16 mouse cellular contexts compared by ENCODE assay signal in genomic region chr1:115686494-115686893, GRCm38 (mm10). TPM values are rescaled to one million over a fixed set of nuclear protein-coding genes. Genes with fewer than 3 reads are reported as not detected.
DNase-seq lines count a peak whose midpoint lies in the region; ATAC-seq and TF ChIP-seq lines count a peak whose summit lies in the region.
"Had no signal": no experiment of that assay in that cellular context is flagged by ENCODE, and none has a peak within 500 bp of the region (broad histone marks: within the 10 kb centered on the region; RNA-seq: fewer than 3 reads in every experiment).

No protein-coding gene starts in this region.

- TF ChIP-seq CTCF in hindbrain, postnatal 0 days (IDR thresholded peaks at IDR 0.05; ENCODE audit: low read depth) = peak; percentile 57

- H3K4me1 ChIP-seq in hindbrain, embryonic 11.5 days (replicated peaks; ENCODE audit: control insufficient read depth, insufficient read depth, low read length) = no peaks in the 10 kb centered on the region
- H3K4me1 ChIP-seq in hindbrain, embryonic 10.5 days (replicated peaks) = no peaks in the 10 kb centered on the region
- H3K4me1 ChIP-seq in neural tube, embryonic 12.5 days = no peaks in the 10 kb centered on the region
- H3K4me1 ChIP-seq in hindbrain, postnatal 0 days (ENCODE audit: insufficient read depth, low read length) = no peaks in the 10 kb centered on the region
- H3K4me1 ChIP-seq: heart, embryonic 15.5 days; stomach, embryonic 15.5 days had no signal

- H3K27ac ChIP-seq in hindbrain, embryonic 11.5 days (ENCODE audit: low read depth, low read length) = no peak overlapping the region
- no peak overlapping the region for H3K27ac ChIP-seq in hindbrain, embryonic 10.5 days
- H3K27ac ChIP-seq in neural tube, embryonic 12.5 days = no peak overlapping the region
- no peak overlapping the region for H3K27ac ChIP-seq in hindbrain, postnatal 0 days
- H3K27ac ChIP-seq: heart, embryonic 15.5 days; stomach, embryonic 15.5 days had no signal

- no peak; the same call in 1 of the 2 replicates for ATAC-seq in hindbrain, embryonic 11.5 days (ENCODE audit: low FRiP score)
- ATAC-seq in neural tube, embryonic 12.5 days (ENCODE audit: low FRiP score, low read depth) = no peak
- ATAC-seq in hindbrain, postnatal 0 days = no peak

- WGBS in hindbrain, embryonic 11.5 days = 32% methylated on average over 2 of the region's 2 CpGs
- 39% methylated on average over 2 of the region's 2 CpGs for WGBS in hindbrain, embryonic 10.5 days
- 46% methylated on average over 2 of the region's 2 CpGs for WGBS in neural tube, embryonic 12.5 days
- WGBS in hindbrain, postnatal 0 days = 17% methylated on average over 2 of the region's 2 CpGs

- H3K27me3 ChIP-seq in hindbrain, embryonic 11.5 days (ENCODE audit: control insufficient read depth, insufficient read depth, low read length) = no peaks in the 10 kb centered on the region
- no peaks in the 10 kb centered on the region for H3K27me3 ChIP-seq in hindbrain, embryonic 10.5 days (ENCODE audit: insufficient read depth, poor library complexity, severe bottlenecking)
- H3K27me3 ChIP-seq in neural tube, embryonic 12.5 days (replicated peaks) = no peaks in the 10 kb centered on the region
- no peaks in the 10 kb centered on the region for H3K27me3 ChIP-seq in hindbrain, postnatal 0 days (ENCODE audit: insufficient read depth, low read length)
- H3K27me3 ChIP-seq: heart, embryonic 15.5 days; stomach, embryonic 15.5 days had no signal

- H3K9ac ChIP-seq in hindbrain, embryonic 11.5 days (ENCODE audit: low read depth, low read length) = no peak overlapping the region
- no peak overlapping the region for H3K9ac ChIP-seq in neural tube, embryonic 12.5 days
- H3K9ac ChIP-seq in hindbrain, postnatal 0 days (replicated peaks; ENCODE audit: low read length) = no peak overlapping the region
- H3K9ac ChIP-seq: heart, embryonic 15.5 days; stomach, embryonic 15.5 days had no signal

- no peaks in the 10 kb centered on the region for H3K9me3 ChIP-seq in hindbrain, embryonic 11.5 days (ENCODE audit: control insufficient read depth, low read length)
- no peaks in the 10 kb centered on the region for H3K9me3 ChIP-seq in hindbrain, embryonic 10.5 days
- no peaks in the 10 kb centered on the region for H3K9me3 ChIP-seq in neural tube, embryonic 12.5 days
- H3K9me3 ChIP-seq in hindbrain, postnatal 0 days (ENCODE audit: low read length) = no peaks in the 10 kb centered on the region
- H3K9me3 ChIP-seq: heart, embryonic 15.5 days; stomach, embryonic 15.5 days had no signal

- DNase-seq in hindbrain, embryonic 11.5 days (ENCODE audit: low spot score) = peak; percentile 9
- DNase-seq in hindbrain, embryonic 10.5 days (ENCODE audit: low spot score) = no peak
- DNase-seq in neural tube, embryonic 10.5 days (ENCODE audit: extremely low spot score, low spot score) = no peak
- DNase-seq in hindbrain, postnatal 0 days (ENCODE audit: low spot score) = peak; percentile 63
- no peak for DNase-seq in urinary bladder, adult 2 months (ENCODE audit: low spot score)
- no peak for DNase-seq in lung, postnatal 36 days
- DNase-seq: cerebellum, adult 18-20 months; kidney, adult 18-20 months; layer of hippocampus, adult 9-11 months; lung, adult 2 months; right cerebral cortex, postnatal 4 days had no signal

- H3K4me3 ChIP-seq in hindbrain, embryonic 11.5 days (ENCODE audit: low read depth, low read length) = no peak overlapping the region
- no peak overlapping the region for H3K4me3 ChIP-seq in hindbrain, embryonic 10.5 days
- no peak overlapping the region for H3K4me3 ChIP-seq in neural tube, embryonic 12.5 days
- H3K4me3 ChIP-seq in hindbrain, postnatal 0 days (ENCODE audit: low read length) = peak overlapping the region; percentile 45
- H3K4me3 ChIP-seq: heart, embryonic 15.5 days; stomach, embryonic 15.5 days had no signal

- H3K4me2 ChIP-seq in hindbrain, embryonic 11.5 days (replicated peaks; ENCODE audit: low read depth, low read length) = no peak overlapping the region
- peak overlapping the region; percentile 16; the same call in 1 of the 2 replicates for H3K4me2 ChIP-seq in neural tube, embryonic 12.5 days (replicated peaks)
- H3K4me2 ChIP-seq in hindbrain, postnatal 0 days (ENCODE audit: low read depth, low read length) = peak overlapping the region; percentile 56
- H3K4me2 ChIP-seq: heart, embryonic 15.5 days; stomach, embryonic 15.5 days had no signal

- no peaks in the 10 kb centered on the region for H3K36me3 ChIP-seq in hindbrain, embryonic 11.5 days (ENCODE audit: control insufficient read depth, insufficient read depth, low read length)
- no peaks in the 10 kb centered on the region for H3K36me3 ChIP-seq in hindbrain, embryonic 10.5 days
- no peaks in the 10 kb centered on the region for H3K36me3 ChIP-seq in neural tube, embryonic 12.5 days
- no peaks in the 10 kb centered on the region for H3K36me3 ChIP-seq in hindbrain, postnatal 0 days (ENCODE audit: insufficient read depth, low read length)
- H3K36me3 ChIP-seq: heart, embryonic 15.5 days; stomach, embryonic 15.5 days had no signal

RNA-seq across cellular contexts. Expression of gene Cntnap5a, which starts 1.9 kb away (rescaled TPM):
- 0.15 and 0.25 TPM in 2 replicates for polyA plus RNA-seq in hindbrain, embryonic 11.5 days (2014; fragmentation: Nextera tagmentation; extraction: Ambion mirVana)
- polyA plus RNA-seq in hindbrain, embryonic 10.5 days (2016; fragmentation: Nextera tagmentation; extraction: Ambion mirVana) = 0.05 and 0.07 TPM in 2 replicates
- polyA plus RNA-seq in neural tube, embryonic 12.5 days (2016; fragmentation: Nextera tagmentation; extraction: Ambion mirVana) = 0.52 and 0.86 TPM in 2 replicates
- 16.2 and 17.2 TPM in 2 replicates for total RNA-seq in hindbrain, postnatal 0 days (2014; rRNA removed)
- polyA plus RNA-seq in hindbrain, postnatal 0 days (2015; fragmentation: Nextera tagmentation; extraction: Ambion mirVana) = 2.6 and 2.8 TPM in 2 replicates
- 0.01 TPM in 2 replicates for polyA plus RNA-seq in urinary bladder, adult 2 months (2012; rRNA removed)
- total RNA-seq: gastrocnemius, adult 8-10 months had no signal
- polyA plus RNA-seq: heart, embryonic 15.5 days; limb, embryonic 11.5 days; lung, adult 2 months had no signal

Comparison
In these comparisons a context has a peak if more than half of its experiments do, and no peak if none do; other contexts are left out.
1. DNase-seq: peak in hindbrain, embryonic 11.5 days (single experiment) and hindbrain, postnatal 0 days (single experiment); none in hindbrain, embryonic 10.5 days (single experiment), neural tube, embryonic 10.5 days (single experiment), urinary bladder, adult 2 months (single experiment) and lung, postnatal 36 days (single experiment).